Mouse (Mus musculus): ENCODE results near the gene Abcg5.

The Abcg5 gene

DNA sequence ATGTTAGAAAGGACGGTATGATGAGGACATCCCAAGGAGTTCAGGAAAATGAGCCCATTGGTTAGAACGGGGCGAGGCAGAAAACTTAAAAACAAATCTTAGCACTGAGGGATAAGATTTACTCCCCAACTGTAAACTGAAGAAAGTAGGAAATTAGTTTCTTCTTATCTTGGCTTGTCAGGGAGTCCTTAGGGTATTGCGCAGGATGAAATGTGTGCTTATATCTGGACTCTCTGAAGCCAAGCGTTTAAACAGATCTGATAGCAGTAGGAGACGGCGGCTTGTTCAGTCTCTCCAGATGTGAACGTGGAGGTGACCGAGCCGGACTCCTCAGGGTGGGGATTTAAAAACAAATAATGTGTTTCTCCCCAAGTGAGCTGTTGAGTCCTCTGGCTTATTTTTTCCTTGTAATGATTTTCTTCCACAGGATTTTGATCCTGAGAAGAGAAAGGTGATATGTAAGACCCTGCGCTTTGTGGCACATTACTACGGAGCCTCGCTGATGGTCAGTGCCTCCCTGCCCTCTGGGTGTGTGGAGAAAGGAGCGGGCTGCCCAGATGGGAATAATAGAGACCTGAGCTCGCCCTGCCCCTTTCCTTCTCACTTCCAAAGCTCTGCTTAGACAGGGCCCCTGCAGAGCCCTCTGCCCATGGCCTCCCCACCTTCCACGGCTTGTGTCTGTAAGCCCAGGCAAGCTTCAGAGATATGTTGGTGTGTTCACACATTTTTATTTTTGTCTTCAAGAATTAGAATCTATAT lies 38.3 kb downstream of the Abcg5 start:
- no peak for DNase-seq (ENCODE audit: low spot score in 2 of 2)

DNA sequence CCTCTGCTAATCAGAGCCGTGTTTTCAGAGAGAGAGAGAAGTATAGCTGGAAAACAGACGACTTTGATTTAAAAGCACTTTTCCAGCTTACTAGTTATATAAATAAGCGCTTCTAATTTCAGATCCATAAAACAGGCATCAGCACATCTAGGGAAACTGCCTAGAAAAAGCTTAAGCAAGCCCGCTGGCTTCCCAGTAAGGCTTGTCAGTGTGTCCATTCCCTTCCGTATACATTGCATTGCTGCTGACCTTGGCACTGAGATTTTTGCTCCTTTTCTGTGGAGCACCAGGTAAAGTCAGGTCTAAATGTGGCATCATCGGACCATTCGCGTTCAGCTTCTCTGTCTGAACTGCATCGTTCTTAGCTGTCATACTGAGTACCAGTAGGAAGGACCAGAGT lies 40.5 kb downstream of the Abcg5 start:
- no peak for DNase-seq (ENCODE audit: low spot score in 2 of 2)

DNA sequence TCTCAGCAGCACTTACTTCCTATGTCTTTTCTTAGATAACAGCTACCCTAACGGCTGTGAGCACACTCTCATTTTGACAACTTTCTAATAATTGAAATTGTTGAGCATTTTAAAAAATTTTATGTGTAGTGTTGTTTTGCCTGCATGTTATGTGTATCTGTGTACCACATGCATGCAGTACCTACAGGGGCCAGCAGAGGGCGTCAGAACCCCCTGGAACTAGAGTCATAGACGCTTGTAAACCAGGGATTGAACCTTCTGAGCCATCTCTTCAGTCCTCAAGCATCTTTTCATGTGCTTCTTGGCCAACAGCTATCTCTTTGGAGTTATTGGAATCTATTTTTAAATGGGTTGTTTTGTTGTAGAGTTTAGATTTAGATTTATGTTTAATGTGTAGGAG lies 40.9 kb downstream of the Abcg5 start:
- DNase-seq (ENCODE audit: low spot score in 2 of 2): peak; percentile 54 to 82

DNA sequence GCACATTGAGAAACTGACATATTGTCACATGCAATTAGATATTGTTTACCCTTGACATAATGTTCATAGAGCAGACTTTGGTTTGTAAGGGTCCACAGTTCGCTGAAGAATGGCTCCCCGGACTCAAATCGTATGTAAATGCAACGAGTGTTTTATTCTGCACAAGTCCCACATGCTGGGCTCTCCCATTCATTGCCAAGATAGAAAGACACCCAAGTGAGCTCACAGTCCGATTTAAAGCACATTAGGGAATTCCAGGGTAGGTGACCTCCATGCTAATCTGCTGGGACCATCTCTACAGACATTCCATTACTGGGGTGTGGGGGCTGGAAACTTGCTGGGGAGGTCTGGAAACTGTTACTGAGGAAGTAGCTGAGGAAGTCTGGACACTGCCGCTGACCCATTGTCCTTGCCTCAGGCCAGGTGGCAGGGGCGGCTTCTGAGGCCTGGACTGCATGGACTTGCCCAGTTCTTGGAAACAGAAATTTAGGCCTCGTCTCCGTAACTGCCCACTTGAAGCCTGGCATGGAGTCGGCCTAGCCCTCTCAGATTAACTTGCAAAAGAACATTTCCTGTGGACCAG lies 42.9 kb downstream of the Abcg5 start:
- no peak for DNase-seq (ENCODE audit: low spot score in 2 of 2)

DNA sequence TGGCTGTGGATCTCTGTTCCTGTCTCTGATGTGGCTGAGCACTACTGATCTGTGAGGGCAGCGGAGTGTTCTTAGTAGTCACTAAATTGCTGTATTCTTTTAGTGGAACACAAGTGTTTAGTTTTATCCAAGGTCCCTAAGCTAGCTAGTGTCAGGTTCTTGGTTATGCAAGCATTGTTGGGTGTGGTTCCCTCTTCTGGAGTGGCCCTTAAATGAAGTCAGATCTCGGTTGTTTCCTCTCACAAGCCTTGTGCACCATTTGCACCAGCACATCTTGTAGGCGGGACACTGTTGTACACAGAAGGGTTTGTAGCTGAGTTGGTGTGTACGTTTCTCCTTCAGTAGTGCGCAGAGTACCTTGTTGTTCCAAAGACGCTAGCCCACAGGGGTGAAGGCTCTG lies 44.8 kb downstream of the Abcg5 start:
- DNase-seq (ENCODE audit: low spot score in 2 of 2): no peak

DNA sequence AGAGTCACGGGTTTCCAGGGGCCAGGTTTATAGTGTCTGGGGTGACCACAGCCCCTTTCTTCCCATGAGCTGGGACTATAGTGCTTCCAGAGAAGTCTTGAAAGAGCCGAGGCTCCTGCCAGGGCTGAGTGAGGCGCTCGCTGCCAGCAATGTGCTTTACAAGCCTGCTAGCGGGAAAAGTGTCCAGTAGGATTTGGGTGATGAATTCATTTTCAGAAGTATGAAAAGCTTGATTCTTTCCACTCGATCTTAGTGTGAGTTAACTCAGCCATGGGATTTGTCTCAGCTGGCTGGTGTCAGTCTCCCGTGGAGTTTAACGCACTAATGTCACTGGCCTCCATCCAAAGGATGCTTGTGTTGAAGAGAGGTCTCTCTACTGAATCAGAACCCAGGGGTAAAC lies 46.5 kb downstream of the Abcg5 start:
- DNase-seq (ENCODE audit: low spot score in 2 of 2): no peak

DNA sequence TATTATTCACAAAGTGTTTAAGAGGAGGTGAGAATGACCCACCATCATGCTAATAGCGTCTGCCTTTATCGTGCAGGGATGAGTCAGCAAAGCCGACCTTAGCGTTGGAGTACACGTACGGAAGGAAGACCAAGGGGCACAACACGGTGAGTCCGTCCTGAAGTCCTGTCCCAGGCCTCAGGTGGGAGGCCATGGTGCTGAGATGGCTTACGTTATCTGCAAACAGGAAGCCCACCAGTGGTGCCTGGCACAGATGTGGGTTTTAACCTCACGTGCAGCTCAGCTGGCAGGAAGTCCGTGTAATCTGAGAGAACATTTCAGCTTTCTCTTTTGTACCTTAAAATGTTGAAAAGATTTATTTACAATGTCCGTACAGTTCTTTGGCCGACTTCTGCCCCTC lies 49.4 kb downstream of the Abcg5 start:
- no peak for DNase-seq (ENCODE audit: low spot score in 2 of 2)

DNA sequence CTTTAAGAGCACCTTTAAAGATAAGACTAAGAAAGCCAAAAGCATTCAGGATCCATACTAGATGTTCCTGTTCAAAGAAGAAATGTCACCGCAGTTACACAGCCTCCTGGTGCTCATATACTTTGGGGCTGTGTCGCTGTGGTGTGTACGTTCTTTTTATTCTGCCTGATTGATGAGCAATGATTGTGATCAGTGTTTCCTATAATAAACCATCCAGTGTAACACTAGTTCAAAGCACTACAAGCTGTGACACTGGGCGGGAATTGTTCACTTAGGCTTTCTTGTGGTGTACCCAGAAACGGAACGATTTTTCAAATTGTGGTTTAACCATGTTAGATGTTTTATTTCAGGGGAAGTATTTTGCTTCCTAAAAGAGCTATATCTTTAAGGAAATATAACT lies 51.0 kb downstream of the Abcg5 start:
- DNase-seq (ENCODE audit: low spot score in 2 of 2): no peak

DNA sequence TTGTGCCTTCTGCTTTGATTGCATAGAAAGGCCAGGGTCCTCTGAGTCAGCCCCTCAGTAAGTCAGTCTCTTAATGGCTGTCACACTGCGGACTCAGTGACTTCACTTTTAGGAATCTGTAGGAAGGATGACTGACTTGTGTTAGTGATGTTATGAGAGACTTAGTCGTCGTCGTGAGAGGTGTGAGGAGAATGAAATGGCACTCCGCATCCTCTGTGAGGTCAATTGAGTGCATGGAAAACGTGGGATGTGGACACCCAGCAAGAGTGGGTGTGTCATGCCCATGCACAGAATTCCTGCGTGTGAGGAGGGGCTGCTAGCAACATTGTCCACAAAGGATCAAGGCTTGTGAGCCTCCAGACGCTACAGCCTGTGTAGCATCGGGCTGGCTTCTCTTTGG lies 54.2 kb downstream of the Abcg5 start:
- no peak for DNase-seq (ENCODE audit: low spot score in 2 of 2)

DNA sequence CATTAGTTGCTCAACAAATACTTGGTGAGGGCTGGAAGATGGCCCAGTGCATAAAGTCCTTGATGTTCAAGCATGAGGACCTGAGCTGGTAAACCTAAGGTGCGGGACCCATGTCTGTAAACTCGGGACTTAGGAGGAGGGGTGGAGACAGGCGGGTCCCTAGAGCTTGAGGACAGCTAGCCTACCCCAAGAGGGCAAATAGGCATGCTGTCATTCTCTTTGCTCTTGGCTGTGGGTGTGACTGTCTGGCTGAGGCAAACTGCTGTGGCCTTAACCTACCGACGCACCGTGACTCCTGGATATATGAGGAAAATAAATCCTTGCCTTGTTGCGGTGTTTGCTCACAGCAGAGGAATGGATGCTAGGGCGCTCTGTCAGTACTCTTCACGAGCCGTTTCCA lies 55.1 kb downstream of the Abcg5 start:
- DNase-seq (ENCODE audit: low spot score in 2 of 2): no peak

DNA sequence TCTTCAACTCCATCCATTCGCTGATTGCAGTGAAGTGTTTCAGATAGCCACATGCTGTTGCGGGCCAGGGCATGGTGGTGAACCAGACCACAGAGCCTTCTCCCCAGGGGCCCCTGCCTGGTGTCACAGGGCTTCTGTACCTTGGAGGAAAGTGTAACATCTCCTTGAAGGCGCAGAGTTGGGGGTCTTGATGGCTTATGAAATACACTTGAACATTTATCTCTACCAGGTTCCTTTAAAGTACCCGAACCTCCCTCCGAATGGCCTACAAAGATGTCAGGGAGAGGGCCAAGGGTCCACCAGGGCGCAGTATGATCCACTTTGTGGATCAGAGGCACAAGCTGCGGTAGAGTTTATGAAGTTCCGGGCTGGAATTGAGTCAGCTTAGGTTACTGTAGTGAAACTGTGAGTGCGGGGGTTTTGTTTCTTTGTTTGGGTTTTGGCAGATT lies 55.9 kb downstream of the Abcg5 start:
- DNase-seq (ENCODE audit: low spot score in 2 of 2): no peak

DNA sequence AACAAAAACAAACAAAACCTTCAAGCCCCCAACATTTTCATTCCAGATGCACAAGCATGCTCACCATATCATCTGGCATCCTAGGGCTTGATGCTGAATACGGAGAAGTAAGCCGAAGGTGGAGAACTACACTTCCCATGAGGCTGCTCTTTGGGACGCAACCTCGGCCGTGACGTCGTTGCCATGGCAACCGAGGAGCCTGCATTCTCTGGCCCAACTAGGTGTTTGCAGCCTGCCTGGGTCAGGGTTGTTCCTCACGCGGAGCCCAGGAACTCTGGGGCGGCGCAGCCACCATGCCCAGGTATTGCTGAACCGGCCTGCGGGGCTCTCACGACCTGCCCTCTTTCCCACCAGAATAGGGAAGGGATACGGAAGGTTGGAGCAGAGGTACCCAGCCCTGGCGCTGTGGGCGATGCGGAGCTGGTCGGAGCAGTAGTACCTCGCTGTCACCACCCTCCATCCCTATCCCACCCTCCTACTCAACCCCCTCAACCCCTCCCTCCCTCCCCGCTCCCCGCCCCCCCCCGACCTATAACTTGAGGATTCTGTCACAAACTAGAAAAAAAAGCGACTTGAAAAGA lies 56.4 kb downstream of the Abcg5 start, which contains the start of gene Dync2li1:
Gene Dync2li1, plus strand, starts transcription at position 221 of the 581 bp plus-strand sequence.
- DNase-seq (ENCODE audit: low spot score in 2 of 2): peak; percentile 67 to 83

DNA sequence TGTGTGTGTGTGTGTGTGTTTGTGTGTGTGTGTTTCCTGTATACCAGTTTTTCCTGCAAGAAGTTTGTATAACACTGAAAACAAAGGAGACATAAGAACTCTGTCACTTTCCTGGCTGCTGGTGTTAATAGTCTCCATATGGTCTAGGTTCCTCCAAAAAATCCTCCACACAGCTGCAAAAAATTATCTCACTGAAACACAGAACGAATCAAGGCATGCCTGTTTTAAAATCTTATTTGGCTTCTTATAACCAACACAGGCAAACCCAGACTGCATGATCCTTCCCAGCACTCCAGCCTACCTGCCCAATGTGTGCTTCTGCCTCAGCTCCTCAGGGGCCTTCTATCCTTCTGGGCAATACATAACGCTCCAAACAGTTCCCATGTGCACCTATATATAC lies 59.9 kb downstream of the Abcg5 start:
- DNase-seq (ENCODE audit: low spot score in 2 of 2): no peak

DNA sequence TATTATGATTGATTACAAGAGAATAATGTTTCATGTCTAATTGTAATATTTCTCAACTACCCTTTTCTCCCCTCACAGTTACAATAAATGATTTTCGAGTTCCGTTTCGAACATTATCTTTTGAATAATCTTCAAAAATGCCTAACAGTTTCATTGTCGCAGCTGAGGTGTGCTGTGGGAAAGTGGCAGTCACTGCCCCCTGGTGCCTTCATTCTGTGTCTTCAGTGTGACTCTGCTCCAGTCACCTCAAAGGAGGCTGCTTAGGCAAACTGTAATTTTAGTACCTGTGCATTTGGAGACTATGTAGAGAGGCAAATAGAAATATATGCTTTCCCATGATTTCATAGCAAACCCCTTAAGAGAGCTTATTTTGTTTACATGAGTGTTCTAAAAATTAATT lies 60.8 kb downstream of the Abcg5 start:
- DNase-seq (ENCODE audit: low spot score in 2 of 2): no peak

DNA sequence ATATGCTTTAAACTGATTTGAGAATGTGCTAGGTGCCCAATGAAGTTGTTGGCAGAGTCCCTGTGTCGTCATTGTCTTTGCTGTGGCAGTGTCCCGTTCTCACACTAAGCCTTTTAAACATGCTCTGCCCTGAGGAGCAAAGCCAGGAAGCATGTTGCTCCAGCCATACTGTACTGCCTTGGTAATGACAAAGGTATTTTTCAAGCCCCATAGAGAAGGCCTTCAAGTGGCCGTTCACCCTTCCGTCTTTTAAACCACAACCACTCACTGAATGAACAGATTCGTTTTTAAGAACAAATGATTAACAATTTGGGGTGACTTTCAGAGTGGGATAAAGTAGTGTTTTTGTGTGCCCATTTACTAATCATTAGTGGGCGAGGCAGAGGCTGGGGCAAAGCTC lies 61.6 kb downstream of the Abcg5 start:
- no peak for DNase-seq (ENCODE audit: low spot score in 2 of 2)

DNA sequence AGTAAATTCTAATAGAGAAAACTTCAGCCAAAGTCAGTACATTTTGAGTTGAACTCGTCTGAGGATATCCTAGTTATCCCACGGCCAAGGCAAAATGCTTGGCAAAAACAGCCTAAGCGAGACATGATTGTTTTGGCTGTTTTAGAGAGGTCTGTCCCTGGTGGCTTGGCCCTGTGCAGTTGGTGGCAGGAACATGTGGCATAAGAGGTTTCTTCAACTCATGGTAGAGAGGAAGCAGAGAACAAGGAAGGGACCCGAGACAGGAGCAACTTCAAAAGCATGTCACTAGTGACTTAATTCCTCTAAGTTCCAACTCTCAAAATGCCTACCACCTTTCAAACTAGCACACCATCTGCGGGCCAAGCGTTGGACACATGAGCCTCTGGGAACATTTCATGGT lies 62.2 kb downstream of the Abcg5 start:
- no peak for DNase-seq (ENCODE audit: low spot score in 2 of 2)

DNA sequence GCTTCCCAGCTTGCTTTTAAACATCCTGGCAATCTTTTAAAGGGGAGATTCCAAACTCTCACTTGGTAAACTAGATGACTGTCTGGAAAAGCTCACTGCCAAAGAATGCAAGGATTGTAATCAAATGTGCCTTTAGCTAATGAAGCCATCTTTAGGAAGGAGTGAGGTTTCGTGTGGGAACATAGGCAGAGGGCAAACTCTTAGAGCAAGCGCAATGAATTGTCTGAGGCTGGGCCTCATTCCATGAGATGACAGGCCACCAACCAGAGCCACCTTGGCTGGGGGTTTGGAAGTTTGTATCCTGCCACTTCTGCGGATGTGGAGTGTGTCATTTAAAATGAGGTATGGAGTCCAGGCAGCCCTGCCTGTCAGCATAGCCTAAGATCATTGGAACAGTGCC lies 62.7 kb downstream of the Abcg5 start:
- DNase-seq (ENCODE audit: low spot score in 2 of 2): no peak

DNA sequence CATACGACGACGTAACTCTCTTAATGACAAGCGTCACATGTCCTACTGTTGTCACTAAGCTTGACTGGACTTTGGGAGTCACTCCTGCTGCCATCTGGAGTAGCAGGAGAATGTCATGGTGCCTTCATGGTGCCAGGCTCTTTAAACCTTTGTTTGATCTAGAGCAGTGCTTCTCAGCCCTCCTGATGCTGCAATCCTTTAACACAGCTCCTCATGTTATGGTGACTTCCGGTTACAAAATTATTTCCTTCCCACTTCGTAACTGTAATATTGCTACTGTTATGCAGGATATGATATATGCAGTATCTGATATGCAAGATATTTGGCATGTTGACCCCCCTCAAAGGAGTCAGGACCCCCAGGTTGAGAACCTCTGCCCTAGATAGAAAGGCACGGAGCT lies 63.7 kb downstream of the Abcg5 start:
- DNase-seq (ENCODE audit: low spot score in 2 of 2): no peak

DNA sequence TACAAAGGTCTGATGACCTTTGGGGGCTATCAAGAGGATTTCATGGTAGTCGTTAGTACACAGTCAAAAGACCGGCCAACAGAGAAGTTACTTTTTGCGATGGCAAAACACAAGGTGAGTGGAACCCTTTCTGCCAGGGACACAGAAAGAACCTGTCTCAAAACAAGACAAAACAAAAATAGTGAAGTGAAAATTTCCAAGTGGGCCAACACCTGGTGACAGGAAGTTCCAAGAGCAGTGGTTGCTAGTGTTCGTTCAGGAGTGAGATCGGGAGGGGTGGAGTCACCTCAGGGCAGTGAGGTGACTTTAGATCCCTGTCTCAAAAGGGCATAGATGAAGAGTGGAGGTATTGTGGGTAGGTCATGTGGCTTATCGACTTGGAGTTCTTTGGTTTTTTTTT lies 64.9 kb downstream of the Abcg5 start:
- no peak for DNase-seq (ENCODE audit: low spot score in 2 of 2)

DNA sequence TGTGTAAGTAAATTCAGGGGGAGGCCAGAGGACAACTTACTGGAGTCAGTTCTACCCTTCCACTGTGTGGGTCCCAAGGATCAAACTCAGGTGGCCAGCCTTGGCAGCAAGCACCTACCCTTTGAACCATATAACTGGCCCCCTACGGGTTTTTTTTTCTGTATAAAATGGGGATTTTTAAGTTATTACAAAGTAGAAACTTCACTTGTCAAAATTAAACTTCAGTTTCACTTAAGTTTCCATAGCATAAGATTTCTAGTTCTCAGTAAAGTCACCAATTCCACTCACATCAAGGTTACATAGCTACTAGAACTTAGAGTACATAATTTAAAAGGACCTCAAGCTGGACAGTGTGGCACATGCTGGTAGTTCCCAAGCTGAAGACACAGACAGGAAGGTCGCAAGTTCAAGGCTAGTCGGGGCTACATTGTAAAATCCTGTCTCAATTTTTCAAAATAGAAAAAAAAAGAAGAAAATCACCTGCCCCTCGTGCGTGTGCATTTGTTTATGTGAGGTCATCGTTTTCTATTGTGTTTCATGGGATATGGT lies 66.2 kb downstream of the Abcg5 start:
- no peak for DNase-seq (ENCODE audit: low spot score in 2 of 2)

DNA sequence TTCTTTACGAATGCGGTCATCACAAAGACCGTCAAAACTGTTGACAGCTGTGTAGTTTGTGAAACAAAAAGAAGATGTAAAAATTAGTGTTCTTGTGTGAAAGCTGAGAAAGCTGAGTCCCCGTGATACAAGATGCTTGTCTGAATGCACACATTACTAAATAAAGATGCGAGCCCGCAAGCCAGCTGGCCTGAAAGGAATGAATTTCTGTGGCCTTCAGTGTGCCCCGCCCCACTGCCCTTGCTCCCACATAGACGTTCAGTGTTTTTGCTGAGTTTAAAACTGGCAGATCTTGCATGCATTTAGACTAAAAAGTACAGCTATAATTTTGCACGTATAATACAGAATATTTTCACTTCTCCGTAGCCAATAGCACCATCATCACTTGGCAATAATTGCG lies 67.0 kb downstream of the Abcg5 start:
- no peak for DNase-seq (ENCODE audit: low spot score in 2 of 2)

DNA sequence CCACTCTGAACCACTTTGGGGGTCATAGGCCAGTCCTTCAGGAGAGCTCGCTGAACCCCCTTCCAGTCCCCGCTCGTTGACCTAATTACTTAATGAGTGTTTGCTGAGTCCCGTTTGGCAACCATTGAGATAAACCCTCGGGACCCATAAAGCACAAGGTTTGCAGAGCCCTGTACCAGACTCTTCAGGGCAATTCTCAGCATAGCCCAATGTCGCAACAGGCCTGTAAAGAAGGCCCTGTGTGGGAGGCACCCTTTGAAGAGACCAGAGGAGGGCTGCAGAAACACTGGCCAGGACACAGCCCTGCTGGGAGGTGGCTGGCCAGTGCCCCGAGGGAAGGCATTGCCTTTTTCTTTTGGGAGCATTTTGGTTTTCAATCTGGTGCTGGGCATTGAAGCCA lies 70.8 kb downstream of the Abcg5 start:
- DNase-seq (ENCODE audit: low spot score in 2 of 2): no peak

DNA sequence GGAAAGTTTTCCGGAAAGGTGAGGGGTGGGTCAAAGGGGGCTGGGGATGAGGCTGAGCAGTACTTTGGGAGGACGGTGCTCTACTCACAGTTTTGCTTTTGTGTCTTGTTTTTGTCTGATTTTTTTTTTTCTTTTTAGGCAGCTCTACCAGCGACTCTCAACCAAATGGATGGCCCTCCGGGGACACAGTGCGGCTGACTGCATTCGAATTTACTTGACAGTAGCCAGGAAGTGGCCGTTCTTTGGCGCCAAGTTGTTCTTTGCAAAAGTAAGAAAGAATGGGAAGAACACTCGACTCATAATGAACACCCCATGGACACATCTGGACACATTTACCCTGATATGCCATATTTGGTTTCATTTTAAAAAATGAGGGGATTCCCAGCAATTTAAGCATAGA lies 71.3 kb downstream of the Abcg5 start:
- DNase-seq (ENCODE audit: low spot score in 2 of 2): no peak

Measured in spleen, postnatal 4 days (tissue).